Mouse (Mus musculus) limb, embryonic 15.5 days (tissue): ENCODE measurements around the gene Ffar1. TPM values are rescaled to one million over a fixed set of nuclear protein-coding genes. Genes with fewer than 3 reads are reported as not detected.

Experiments
- ATAC-seq: fragments of 200-750 bp; cut with Nextera tagmentation; 2 replicates; pipeline ENCODE4 v1.8.0; 2017; ENCODE audit warnings: low read depth, moderate TSS enrichment; ENCODE audit not compliant: insufficient number of reproducible peaks, low FRiP score, low TSS enrichment
- H3K27ac ChIP-seq: fragments of 300-500 bp; sonication (generic); 2 replicates; pipeline ENCODE4 v1.5.1; 2015; ENCODE audit warnings: moderate library complexity, mild to moderate bottlenecking, inconsistent platforms
- H3K27me3 ChIP-seq: fragments of 300-500 bp; sonication (generic); 2 replicates; pipeline ENCODE4 v1.6.1; 2015; ENCODE audit warnings: inconsistent platforms
- H3K36me3 ChIP-seq: fragments of 300-500 bp; sonication (generic); 2 replicates; pipeline ENCODE4 v1.6.1; 2015; ENCODE audit warnings: inconsistent platforms
- H3K4me1 ChIP-seq: fragments of 300-500 bp; sonication (generic); 2 replicates; pipeline ENCODE4 v1.6.1; 2015; ENCODE audit warnings: inconsistent platforms
- H3K4me2 ChIP-seq: fragments of 300-500 bp; sonication (generic); 2 replicates; pipeline ENCODE4 v1.6.1; 2015; ENCODE audit warnings: mild to moderate bottlenecking, inconsistent platforms
- H3K4me3 ChIP-seq: fragments of 300-500 bp; sonication (generic); 2 replicates; pipeline ENCODE4 v1.5.1; 2015; ENCODE audit warnings: mild to moderate bottlenecking, inconsistent platforms
- H3K9ac ChIP-seq: fragments of 300-500 bp; sonication (generic); 2 replicates; pipeline ENCODE4 v1.6.1; 2015; ENCODE audit warnings: inconsistent platforms
- H3K9me3 ChIP-seq: fragments of 300-500 bp; sonication (generic); 2 replicates; pipeline ENCODE4 v1.6.1; 2016; ENCODE audit warnings: inconsistent platforms
- WGBS: fragments of 180-500 bp; shearing (Covaris S2); methylation state at CpG from one replicate; pipeline ENCODE4 v1.1.7; 2015; 5-methylcytosine and 5-hydroxymethylcytosine counted together
- polyA plus RNA-seq: library from polyadenylated mRNA; unstranded; fragments of >200 nt; fragmentation: Nextera tagmentation; extraction: Ambion mirVana; gene quantifications from 2 replicates; pipeline ENCODE4 v1.2.1, GENCODE M21; 2015

Ffar1 gene
- polyA plus RNA-seq, 1 experiment from 2014 or later, result not detected

- H3K9ac ChIP-seq, result no peak within 1 kb of the TSS
- no peak for ATAC-seq
- H3K36me3 ChIP-seq, result no peaks in the 10 kb centered on the region
- H3K27ac ChIP-seq, result no peak within 1 kb of the TSS
- H3K9me3 ChIP-seq, result no peaks in the 10 kb centered on the region
- 90% methylated on average over 18 of the region's 18 CpGs for WGBS
- 0 out of 2 replicates have a peak, but pooled peaks cover 4% of the 10 kb centered on the region for H3K4me1 ChIP-seq
- H3K4me2 ChIP-seq, result no peak within 1 kb of the TSS
- H3K27me3 ChIP-seq, result no peaks in the 10 kb centered on the region
- H3K4me3 ChIP-seq, result no peak within 1 kb of the TSS
Measured at GRCm38 (mm10) chr7:30823675-30824074, 37.7 kb downstream of the Ffar1 start, which contains the start of gene Ffar2. Gene Ffar2, minus strand, starts transcription at chr7:30823775.

GRCm38 (mm10) chr7:30821532-30821931, 39.8 kb downstream of the Ffar1 start:
- H3K9me3 ChIP-seq, result no peaks in the 10 kb centered on the region
- no peak overlapping the region for H3K9ac ChIP-seq
- 74% methylated on average over 5 of the region's 5 CpGs for WGBS
- H3K4me1 ChIP-seq, result 0 out of 2 replicates have a peak, but pooled peaks cover 4% of the 10 kb centered on the region
- H3K36me3 ChIP-seq, result no peaks in the 10 kb centered on the region
- H3K4me3 ChIP-seq, result no peak overlapping the region
- H3K27ac ChIP-seq, result no peak overlapping the region
- no peak overlapping the region for H3K4me2 ChIP-seq
- no peak for ATAC-seq
- H3K27me3 ChIP-seq, result no peaks in the 10 kb centered on the region

- WGBS, result 52% methylated on average over 7 of the region's 7 CpGs
- Histone ChIP-seq H3K9ac (no peak overlapping the region), H3K9me3 (no peaks in the 10 kb centered on the region), H3K36me3 (no peaks in the 10 kb centered on the region), H3K4me3 (no peak overlapping the region), H3K4me2 (no peak overlapping the region), H3K4me1 (0 out of 2 replicates have a peak, but pooled peaks cover 4% of the 10 kb centered on the region), H3K27me3 (no peaks in the 10 kb centered on the region), H3K27ac (no peak overlapping the region)
- ATAC-seq, result no peak
Measured at GRCm38 (mm10) chr7:30820854-30821445, 40.4 kb downstream of the Ffar1 start.

GRCm38 (mm10) chr7:30820131-30820530, 41.2 kb downstream of the Ffar1 start:
- H3K27me3 ChIP-seq, result no peaks in the 10 kb centered on the region
- H3K4me3 ChIP-seq, result no peak overlapping the region
- ATAC-seq, result no peak
- no peak overlapping the region for H3K27ac ChIP-seq
- no peak overlapping the region for H3K9ac ChIP-seq
- H3K4me2 ChIP-seq, result no peak overlapping the region
- H3K36me3 ChIP-seq, result no peaks in the 10 kb centered on the region
- 0 out of 2 replicates have a peak, but pooled peaks cover 4% of the 10 kb centered on the region for H3K4me1 ChIP-seq
- H3K9me3 ChIP-seq, result no peaks in the 10 kb centered on the region
- WGBS, result 52% methylated on average over 6 of the region's 6 CpGs

- H3K9me3 ChIP-seq, result no peaks in the 10 kb centered on the region
- no peaks in the 10 kb centered on the region for H3K27me3 ChIP-seq
- H3K9ac ChIP-seq, result no peak overlapping the region
- no peaks in the 10 kb centered on the region for H3K36me3 ChIP-seq
- WGBS, result 61% methylated on average over 6 of the region's 6 CpGs
- no peak overlapping the region for H3K4me3 ChIP-seq
- H3K27ac ChIP-seq, result no peak overlapping the region; the same call in 1 of the 2 replicates
- no peak overlapping the region for H3K4me2 ChIP-seq
- no peak for ATAC-seq
- no peaks in the 10 kb centered on the region; the same call in 1 of the 2 replicates for H3K4me1 ChIP-seq
Measured at GRCm38 (mm10) chr7:30812291-30812807, 49.0 kb downstream of the Ffar1 start.

- Histone ChIP-seq H3K4me1 (no peaks in the 10 kb centered on the region; the same call in 1 of the 2 replicates), H3K9me3 (no peaks in the 10 kb centered on the region), H3K4me2 (no peak overlapping the region), H3K9ac (no peak overlapping the region), H3K27me3 (no peaks in the 10 kb centered on the region), H3K27ac (no peak overlapping the region; the same call in 1 of the 2 replicates), H3K4me3 (no peak overlapping the region), H3K36me3 (no peaks in the 10 kb centered on the region)
- whole genome bisulfite sequencing, result 47% methylated on average over 9 of the region's 9 CpGs
- ATAC-seq, result no peak
Measured at GRCm38 (mm10) chr7:30811757-30812290, 49.5 kb downstream of the Ffar1 start.

- no peak for ATAC-seq
- Histone ChIP-seq H3K4me2 (no peak overlapping the region), H3K9ac (no peak overlapping the region), H3K27me3 (no peaks in the 10 kb centered on the region), H3K27ac (no peak overlapping the region), H3K4me3 (no peak overlapping the region), H3K36me3 (no peaks in the 10 kb centered on the region), H3K9me3 (no peaks in the 10 kb centered on the region), H3K4me1 (no peaks in the 10 kb centered on the region; the same call in 1 of the 2 replicates)
- WGBS, result 57% methylated on average over 6 of the region's 6 CpGs
Measured at GRCm38 (mm10) chr7:30810319-30810718, 51.0 kb downstream of the Ffar1 start.

Other genes starting within 250 kb of the Ffar1 start
- gene Upk1a, start 248.7 kb downstream of the Ffar1 start, polyA plus RNA-seq, result 0.45 and 0.58 TPM in 2 replicates
- gene Cox6b1, start 235.4 kb downstream of the Ffar1 start, polyA plus RNA-seq, result 739 and 763 TPM in 2 replicates
- not detected in 2 replicates for gene Etv2, start 225.7 kb downstream of the Ffar1 start, polyA plus RNA-seq
- 104 and 114 TPM in 2 replicates for gene Rbm42, start 211.2 kb downstream of the Ffar1 start, polyA plus RNA-seq
- gene Haus5, start 196.6 kb downstream of the Ffar1 start, polyA plus RNA-seq, result 33.6 and 34.4 TPM in 2 replicates
- not detected in 2 replicates for gene Pmis2, start 190.0 kb downstream of the Ffar1 start, polyA plus RNA-seq
- gene 2200002J24Rik, start 162.6 kb downstream of the Ffar1 start, polyA plus RNA-seq, result 1.1 and 1.4 TPM in 2 replicates
- gene Atp4a, start 149.4 kb downstream of the Ffar1 start, polyA plus RNA-seq, result 0.19 and 0.99 TPM in 2 replicates
- 197 and 199 TPM in 2 replicates for gene Tmem147, start 132.0 kb downstream of the Ffar1 start, polyA plus RNA-seq
- gene Gapdhs, start 117.9 kb downstream of the Ffar1 start, polyA plus RNA-seq, result 0.52 and 0.66 TPM in 2 replicates
- gene Sbsn, start 110.1 kb downstream of the Ffar1 start, polyA plus RNA-seq, result 293 and 299 TPM in 2 replicates
- gene Dmkn, start 97.8 kb downstream of the Ffar1 start, polyA plus RNA-seq, result 913 and 939 TPM in 2 replicates
- gene Krtdap, start 73.7 kb downstream of the Ffar1 start, polyA plus RNA-seq, result 3,274 and 3,770 TPM in 2 replicates
- 0.27 TPM in 1 of 2 replicates, not detected in the other for gene Ffar2, start 37.8 kb downstream of the Ffar1 start, polyA plus RNA-seq
- not detected in 2 replicates for gene Ffar3, start 5.4 kb downstream of the Ffar1 start, polyA plus RNA-seq
- 0.04 and 0.11 TPM in 2 replicates for gene Cd22, start 18.8 kb upstream of the Ffar1 start, polyA plus RNA-seq
- 1.3 and 1.4 TPM in 2 replicates for gene Mag, start 53.3 kb upstream of the Ffar1 start, polyA plus RNA-seq
- gene Hamp2, start 63.1 kb upstream of the Ffar1 start, polyA plus RNA-seq, result not detected in 2 replicates
- gene Hamp, start 82.5 kb upstream of the Ffar1 start, polyA plus RNA-seq, result not detected in 2 replicates
- 22.3 and 23.4 TPM in 2 replicates for gene Usf2, start 95.2 kb upstream of the Ffar1 start, polyA plus RNA-seq
- 37.1 and 39.5 TPM in 2 replicates for gene Lsr, start 111.9 kb upstream of the Ffar1 start, polyA plus RNA-seq
- gene Fam187b, start 112.2 kb upstream of the Ffar1 start, polyA plus RNA-seq, result 2.4 and 2.7 TPM in 2 replicates
- 42.3 and 52.6 TPM in 2 replicates for gene Fxyd5, start 180.9 kb upstream of the Ffar1 start, polyA plus RNA-seq
- 13.1 and 19.0 TPM in 2 replicates for gene Fxyd7, start 189.9 kb upstream of the Ffar1 start, polyA plus RNA-seq
- gene Fxyd1, start 195.6 kb upstream of the Ffar1 start, polyA plus RNA-seq, result 107 and 155 TPM in 2 replicates
- 0.58 and 0.88 TPM in 2 replicates for gene Lgi4, start 197.8 kb upstream of the Ffar1 start, polyA plus RNA-seq
- 76.1 and 91.8 TPM in 2 replicates for gene Fxyd3, start 215.1 kb upstream of the Ffar1 start, polyA plus RNA-seq